Mouse (Mus musculus) macrophage (primary cell): ENCODE data around the gene Bglap. TPM values are rescaled to one million over a fixed set of nuclear protein-coding genes. Genes with fewer than 3 reads are reported as not detected.
"Not testable (repeated sequence)": the region's sequence is repeated elsewhere in the genome, so short reads cannot be mapped to it uniquely, and the experiment has no call there.

ENCODE experiments used
- H3K27ac ChIP-seq: fragments of 350-480 bp; formaldehyde crosslinking; 2 replicates; pipeline ENCODE4 v1.9.0; 2021
- H3K36me3 ChIP-seq: fragments of 350-480 bp; formaldehyde crosslinking; 2 replicates; pipeline ENCODE4 v1.9.0; 2021; ENCODE audit errors: inconsistent target
- H3K4me3 ChIP-seq: fragments of 350-480 bp; formaldehyde crosslinking; 2 replicates; pipeline ENCODE4 v1.9.0; 2021; ENCODE audit errors: inconsistent target
- H3K79me2 ChIP-seq: fragments of 350-480 bp; formaldehyde crosslinking; 2 replicates; pipeline ENCODE4 v1.9.0; 2021; ENCODE audit errors: inconsistent target
- WGBS: methylation state at CpG from one replicate; pipeline ENCODE4 v1.1.7; 2026; ENCODE audit warnings: inconsistent platforms; ENCODE audit not compliant: missing documents; 5-methylcytosine and 5-hydroxymethylcytosine counted together
- polyA plus RNA-seq: library from polyadenylated mRNA; stranded (reverse); fragments of 250-400 nt; gene quantifications from 3 replicates; pipeline ENCODE4 v1.2.4, GENCODE M21; 2018; ENCODE audit warnings: inconsistent platforms

Bglap gene
- polyA plus RNA-seq, 1 experiment from 2014 or later, result not detected

GRCm38 (mm10) chr3:88409741-88410644, 25.7 kb upstream of the Bglap start, which contains the start of gene Pmf1:
Gene Pmf1, minus strand, starts transcription at chr3:88410331.
- H3K36me3 ChIP-seq, result peaks cover 20% of the 10 kb centered on the region
- under 1% methylated on average over 54 of the region's 54 CpGs for WGBS

GRCm38 (mm10) chr3:88408953-88409352, 24.7 kb upstream of the Bglap start:
- Histone ChIP-seq H3K36me3 (peaks cover 18% of the 10 kb centered on the region; the same call in 1 of the 2 replicates), H3K27ac (peak overlapping the region; percentile 88)

More at GRCm38 (mm10) chr3:88409741-88410644, 25.7 kb upstream of the Bglap start, which contains the start of gene Pmf1:
- Histone ChIP-seq H3K27ac (peak within 1 kb of the TSS; percentile 88), H3K4me3 (peak within 1 kb of the TSS; percentile 60), H3K79me2 (peaks cover 58% of the 10 kb centered on the region)

GRCm38 (mm10) chr3:88407529-88407928, 23.3 kb upstream of the Bglap start:
- Histone ChIP-seq H3K36me3 (peaks cover 14% of the 10 kb centered on the region; the same call in 1 of the 2 replicates), H3K27ac (no peak overlapping the region), H3K79me2 (peaks cover 56% of the 10 kb centered on the region), H3K4me3 (no peak overlapping the region)
- 74% methylated on average over 7 of the region's 7 CpGs for WGBS

More at GRCm38 (mm10) chr3:88408953-88409352, 24.7 kb upstream of the Bglap start:
- H3K4me3 ChIP-seq, result peak overlapping the region; percentile 60
- WGBS, result 47% methylated on average over 5 of the region's 5 CpGs
- peaks cover 57% of the 10 kb centered on the region for H3K79me2 ChIP-seq

GRCm38 (mm10) chr3:88407090-88407489, 22.8 kb upstream of the Bglap start:
- Histone ChIP-seq H3K79me2 (peaks cover 61% of the 10 kb centered on the region), H3K36me3 (peaks cover 10% of the 10 kb centered on the region; the same call in 1 of the 2 replicates), H3K4me3 (no peak overlapping the region), H3K27ac (no peak overlapping the region)
- 2% methylated on average over 2 of the region's 2 CpGs for WGBS

GRCm38 (mm10) chr3:88403522-88404230, 19.4 kb upstream of the Bglap start:
- WGBS, result 62% methylated on average over 10 of the region's 10 CpGs
- no peak overlapping the region for H3K4me3 ChIP-seq
- peak overlapping the region; percentile 60 for H3K27ac ChIP-seq
- H3K79me2 ChIP-seq, result peaks cover 60% of the 10 kb centered on the region
- H3K36me3 ChIP-seq, result no peaks in the 10 kb centered on the region

GRCm38 (mm10) chr3:88398666-88399065, 14.4 kb upstream of the Bglap start:
- Histone ChIP-seq H3K27ac (no peak overlapping the region), H3K36me3 (no peaks in the 10 kb centered on the region), H3K4me3 (no peak overlapping the region), H3K79me2 (peaks cover 18% of the 10 kb centered on the region)
- 85% methylated on average over 2 of the region's 2 CpGs for WGBS

- H3K4me3 ChIP-seq, result no peak overlapping the region
- 80% methylated on average over 8 of the region's 8 CpGs for WGBS
- H3K27ac ChIP-seq, result no peak overlapping the region
- peaks cover 6% of the 10 kb centered on the region; the same call in 1 of the 2 replicates for H3K79me2 ChIP-seq
- no peaks in the 10 kb centered on the region for H3K36me3 ChIP-seq
These were observed 11.5 kb upstream of the Bglap start for GRCm38 (mm10) chr3:88395742-88396141.

GRCm38 (mm10) chr3:88395288-88395687, 11.0 kb upstream of the Bglap start:
- Histone ChIP-seq H3K79me2 (peaks cover 3% of the 10 kb centered on the region; the same call in 1 of the 2 replicates), H3K27ac (no peak overlapping the region), H3K4me3 (no peak overlapping the region), H3K36me3 (no peaks in the 10 kb centered on the region)
- 93% methylated on average over 6 of the region's 6 CpGs for WGBS

GRCm38 (mm10) chr3:88393776-88394375, 9.6 kb upstream of the Bglap start:
- 83% methylated on average over 9 of the region's 9 CpGs for WGBS
- no peak overlapping the region for H3K27ac ChIP-seq

GRCm38 (mm10) chr3:88382383-88382782, 1.9 kb downstream of the Bglap start:
- not testable (repeated sequence) for H3K27ac ChIP-seq, H3K4me3 ChIP-seq, H3K79me2 ChIP-seq, H3K36me3 ChIP-seq
- 60% methylated on average over 1 of the region's 7 CpGs for WGBS

More at GRCm38 (mm10) chr3:88393776-88394375, 9.6 kb upstream of the Bglap start:
- no peak overlapping the region for H3K4me3 ChIP-seq
- no peaks in the 10 kb centered on the region for H3K36me3 ChIP-seq
- H3K79me2 ChIP-seq, result no peaks in the 10 kb centered on the region

- not testable (repeated sequence) for H3K79me2 ChIP-seq, H3K27ac ChIP-seq, H3K4me3 ChIP-seq, H3K36me3 ChIP-seq
- WGBS, result 56% methylated on average over 9 of the region's 22 CpGs
These were observed 2.6 kb downstream of the Bglap start for GRCm38 (mm10) chr3:88381389-88382315.

GRCm38 (mm10) chr3:88378599-88378998, 5.7 kb downstream of the Bglap start, which contains the start of gene Bglap2:
Gene Bglap2, minus strand, starts transcription at chr3:88378699.
- not testable (repeated sequence) for H3K4me3 ChIP-seq, H3K36me3 ChIP-seq, H3K79me2 ChIP-seq, H3K27ac ChIP-seq
- WGBS, result 79% methylated on average over 4 of the region's 5 CpGs

GRCm38 (mm10) chr3:88376644-88377043, 7.6 kb downstream of the Bglap start:
- H3K27ac ChIP-seq, H3K36me3 ChIP-seq, H3K79me2 ChIP-seq, H3K4me3 ChIP-seq: not testable (repeated sequence)
- 74% methylated on average over 3 of the region's 7 CpGs for WGBS
